Mouse (Mus musculus) liver, postnatal 0 days (tissue): ENCODE measurements around the gene Gm21103. TPM values are rescaled to one million over a fixed set of nuclear protein-coding genes. Genes with fewer than 3 reads are reported as not detected.
"Not testable (repeated sequence)": the region's sequence is repeated elsewhere in the genome, so short reads cannot be mapped to it uniquely, and the experiment has no call there.

ENCODE experiments used
- ATAC-seq: fragments of 200-750 bp; cut with Nextera tagmentation; 2 replicates; pipeline ENCODE4 v1.8.0; 2017; ENCODE audit warnings: mild to moderate bottlenecking, moderate library complexity
- DNase-seq: peaks from one replicate; pipeline ENCODE4 v3.0.0-alpha.2; 2016
- H3K27ac ChIP-seq: fragments of 300-500 bp; sonication (generic); 2 replicates; pipeline ENCODE4 v1.5.1; 2014; ENCODE audit warnings: antibody characterized with exemption, moderate library complexity, mild to moderate bottlenecking, low read depth
- H3K27me3 ChIP-seq: fragments of 300-500 bp; sonication (generic); 2 replicates; pipeline ENCODE4 v1.6.1; 2014; ENCODE audit warnings: low read length, control low read depth, mixed read lengths; ENCODE audit not compliant: insufficient read depth
- H3K36me3 ChIP-seq: fragments of 300-500 bp; sonication (generic); replicated peaks from 2 replicates; pipeline ENCODE4 v1.6.1; 2014; ENCODE audit warnings: mild to moderate bottlenecking, control low read depth, low read length, moderate library complexity, mixed read lengths; ENCODE audit not compliant: insufficient read depth
- H3K4me1 ChIP-seq: fragments of 300-500 bp; sonication (generic); 2 replicates; pipeline ENCODE4 v1.6.1; 2014; ENCODE audit warnings: antibody characterized with exemption, mild to moderate bottlenecking, control low read depth; ENCODE audit not compliant: insufficient read depth
- H3K4me2 ChIP-seq: fragments of 300-500 bp; sonication (generic); 2 replicates; pipeline ENCODE4 v1.6.1; 2014; ENCODE audit warnings: low read depth, mild to moderate bottlenecking, low read length, moderate library complexity, mixed read lengths
- H3K4me3 ChIP-seq: fragments of 300-500 bp; sonication (generic); 2 replicates; pipeline ENCODE4 v1.5.1; 2014; ENCODE audit warnings: low read depth, low read length
- H3K9ac ChIP-seq: fragments of 300-500 bp; sonication (generic); replicated peaks from 2 replicates; pipeline ENCODE4 v1.6.1; 2014; ENCODE audit warnings: mild to moderate bottlenecking, moderate library complexity
- H3K9me3 ChIP-seq: fragments of 300-500 bp; sonication (generic); 2 replicates; pipeline ENCODE4 v1.6.1; 2016; ENCODE audit warnings: mild to moderate bottlenecking, control low read depth, low read length, mixed read lengths
- WGBS: fragments of 180-500 bp; shearing (Covaris S2); extraction: QIAGEN DNeasy Blood & Tissue Kit; methylation state at CpG from one replicate; pipeline ENCODE4 v1.1.7; 2014; ENCODE audit not compliant: insufficient replicate concordance; 5-methylcytosine and 5-hydroxymethylcytosine counted together
- polyA plus RNA-seq: library from polyadenylated mRNA; unstranded; fragments of >200 nt; fragmentation: Nextera tagmentation; extraction: Ambion mirVana; gene quantifications from 2 replicates; pipeline ENCODE4 v1.2.1, GENCODE M21; 2015

The Gm21103 gene
- polyA plus RNA-seq: not detected in 2 replicates

GRCm38 (mm10) chr14:6304743-6305142 lies at the start of gene Gm21103:
Gene Gm21103, minus strand, starts transcription at chr14:6304843.
- H3K27me3 ChIP-seq, ATAC-seq: not testable (repeated sequence)

DNA sequence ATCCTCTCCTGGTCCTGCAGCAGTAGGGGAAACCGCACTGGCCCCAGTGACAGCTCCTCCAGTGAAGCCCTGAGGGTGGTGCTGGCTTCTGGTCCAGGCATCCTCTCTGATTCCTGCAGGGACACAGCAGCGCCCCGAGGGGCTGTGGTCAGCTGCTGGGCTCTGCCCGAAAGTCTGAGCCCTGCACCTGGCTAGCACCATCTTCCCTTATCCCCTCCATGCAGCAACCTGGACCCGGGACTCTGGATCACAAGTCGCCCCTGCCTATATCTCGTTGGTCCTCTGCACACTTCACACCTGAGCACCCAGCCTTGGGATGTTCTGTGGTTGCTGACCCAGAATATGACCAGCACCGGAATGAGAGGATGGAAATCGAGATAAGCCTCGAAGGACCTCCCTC lies 38.9 kb upstream of the Gm21103 start, which contains the start of gene Gm3618:
Gene Gm3618, minus strand, starts transcription at position 101 of the 400 bp plus-strand sequence.
- not testable (repeated sequence) for H3K9me3 ChIP-seq

More at GRCm38 (mm10) chr14:6304743-6305142, at the start of gene Gm21103:
- not testable (repeated sequence) for H3K4me2 ChIP-seq, H3K9me3 ChIP-seq, H3K4me3 ChIP-seq, H3K27ac ChIP-seq, H3K4me1 ChIP-seq, H3K9ac ChIP-seq, H3K36me3 ChIP-seq, DNase-seq
- 75% methylated on average over 2 of the region's 2 CpGs for WGBS

GRCm38 (mm10) chr14:6286931-6287715 lies 17.5 kb downstream of the Gm21103 start, which contains the start of gene Gm3411:
Gene Gm3411, minus strand, starts transcription at chr14:6287250.
- DNase-seq: peak; percentile 16
- H3K27me3 ChIP-seq, H3K27ac ChIP-seq, H3K9ac ChIP-seq, H3K4me2 ChIP-seq, H3K9me3 ChIP-seq, H3K36me3 ChIP-seq, H3K4me1 ChIP-seq, H3K4me3 ChIP-seq, ATAC-seq: not testable (repeated sequence)
- 2% methylated on average over 32 of the region's 57 CpGs for WGBS

More for the DNA sequence above, 38.9 kb upstream of the Gm21103 start, which contains the start of gene Gm3618:
- no CpG with 5 or more reads among the region's 10 CpGs for whole genome bisulfite sequencing
- not testable (repeated sequence) for H3K9ac ChIP-seq, H3K4me2 ChIP-seq, DNase-seq, H3K36me3 ChIP-seq, ATAC-seq, H3K4me1 ChIP-seq, H3K27me3 ChIP-seq, H3K27ac ChIP-seq, H3K4me3 ChIP-seq

Other genes starting within 250 kb of the Gm21103 start
- not detected in 2 replicates for gene Gm6337, start 246.6 kb downstream of the Gm21103 start, polyA plus RNA-seq
- not detected in 2 replicates for gene Gm8206, start 210.9 kb downstream of the Gm21103 start, polyA plus RNA-seq
- not detected in 2 replicates for gene Gm3468, start 196.2 kb downstream of the Gm21103 start, polyA plus RNA-seq
- not detected in 2 replicates for gene Gm3476, start 179.0 kb downstream of the Gm21103 start, polyA plus RNA-seq
- not detected in 2 replicates for gene Gm21560, start 85.6 kb downstream of the Gm21103 start, polyA plus RNA-seq
- not detected in 2 replicates for gene Gm3411, start 17.6 kb downstream of the Gm21103 start, polyA plus RNA-seq
- not detected in 2 replicates for gene Gm3618, start 38.8 kb upstream of the Gm21103 start, polyA plus RNA-seq
- not detected in 2 replicates for gene Gm16440, start 85.5 kb upstream of the Gm21103 start, polyA plus RNA-seq
- 0.12 TPM in 1 of 2 replicates, not detected in the other for gene Gm3591, start 107.6 kb upstream of the Gm21103 start, polyA plus RNA-seq
- not detected in 2 replicates for gene Gm3594, start 139.8 kb upstream of the Gm21103 start, polyA plus RNA-seq
- not detected in 2 replicates for gene Gm8356, start 232.4 kb upstream of the Gm21103 start, polyA plus RNA-seq